Mouse (Mus musculus) lung, postnatal 14 days (tissue): ENCODE measurements around the gene Ephx3.
"Not testable (repeated sequence)": the region's sequence is repeated elsewhere in the genome, so short reads cannot be mapped to it uniquely, and the experiment has no call there.

ENCODE experiments used
- DNase-seq: peaks from one replicate; pipeline ENCODE4 v3.0.0; 2021

The Ephx3 gene

DNA sequence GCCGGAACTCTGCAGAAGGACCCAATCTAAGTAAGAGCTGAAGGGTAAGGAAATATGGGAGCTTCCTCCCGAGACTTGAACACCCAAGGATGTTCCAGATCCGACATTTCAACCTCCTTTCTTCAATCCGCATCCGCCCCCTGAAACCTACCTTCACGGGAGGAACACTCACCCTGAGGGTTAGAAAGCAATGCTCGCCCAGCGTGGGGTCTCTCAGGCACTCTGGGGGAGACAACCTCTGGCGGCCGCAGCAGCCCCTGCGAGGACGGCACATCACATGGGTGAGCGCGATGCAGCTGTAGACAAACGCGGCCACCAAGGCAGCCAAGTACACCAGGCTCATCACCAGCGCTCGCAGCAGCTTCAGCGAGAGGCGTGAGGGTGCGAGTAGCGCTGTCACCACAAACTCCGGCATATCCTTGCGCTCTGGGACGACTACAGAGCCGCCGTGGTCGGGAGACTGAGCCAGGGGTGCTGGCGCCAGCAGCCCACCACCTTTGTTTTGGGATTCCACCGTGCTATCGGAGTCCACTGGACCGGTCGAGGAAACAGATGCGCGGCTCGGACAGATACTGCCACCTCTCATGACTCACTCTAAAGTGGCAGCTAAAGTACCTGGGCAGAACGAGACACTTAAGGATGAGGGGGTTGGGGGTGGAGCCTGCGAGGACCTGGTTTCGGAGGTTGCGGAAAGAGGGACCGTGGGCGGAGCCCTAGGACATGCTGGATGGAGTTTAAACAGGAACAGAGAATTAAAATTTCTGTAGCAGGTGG, at the start of gene Ephx3:
Gene Ephx3 (minus strand): TSS at position 687 of the 774 bp plus-strand sequence.
- peak; percentile 37 for DNase-seq

DNA sequence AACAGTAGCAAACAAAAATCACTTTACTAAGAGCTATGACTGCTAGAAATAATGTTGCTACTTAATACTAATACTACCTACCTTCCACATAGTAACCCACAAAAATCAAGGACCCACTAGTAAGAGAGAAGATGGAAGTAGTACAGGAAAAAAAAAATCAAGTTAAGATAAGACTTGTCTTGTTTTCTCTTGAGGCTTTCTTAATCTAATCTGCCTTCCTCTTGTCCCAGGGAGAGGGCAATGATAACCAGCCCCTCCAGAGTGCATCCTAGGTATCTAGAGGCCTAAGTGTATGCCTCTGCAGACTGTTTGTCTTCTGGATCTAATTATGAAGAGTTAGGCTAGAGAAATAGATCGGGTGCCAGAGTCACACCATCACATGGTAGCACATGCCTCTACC, 49.2 kb upstream of the Ephx3 start:
- no peak for DNase-seq

DNA sequence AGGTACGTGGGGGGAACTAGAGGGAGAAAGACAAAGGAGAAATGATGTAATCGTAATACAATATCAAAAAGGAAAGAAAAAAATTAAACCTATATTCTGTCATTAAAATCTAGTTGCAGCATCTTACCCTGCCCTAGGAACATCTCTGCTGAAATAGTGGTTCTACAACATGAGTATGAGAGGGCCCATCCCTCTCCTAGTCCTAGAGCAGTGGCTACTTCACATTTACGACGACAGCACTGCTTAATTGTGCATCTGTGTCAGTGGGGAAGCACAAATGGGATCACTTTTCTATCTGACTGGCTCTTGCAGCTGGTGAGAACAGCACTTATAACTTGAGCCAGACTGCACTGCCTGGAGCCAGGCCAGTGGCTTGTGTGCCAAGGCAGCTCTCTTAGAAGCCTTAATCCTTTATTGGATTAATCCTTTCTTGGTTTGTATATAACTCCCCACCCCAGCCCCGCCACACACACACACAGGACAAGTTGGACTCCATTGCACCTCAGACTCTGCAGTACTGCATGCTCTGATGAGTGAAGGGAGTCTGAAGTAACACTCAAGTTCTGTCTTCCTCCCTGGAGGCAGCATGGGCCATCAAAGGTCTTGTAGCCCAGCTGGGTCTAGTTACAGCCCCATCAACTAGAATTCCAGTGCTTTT, 46.3 kb upstream of the Ephx3 start:
- DNase-seq = peak; percentile 62

DNA sequence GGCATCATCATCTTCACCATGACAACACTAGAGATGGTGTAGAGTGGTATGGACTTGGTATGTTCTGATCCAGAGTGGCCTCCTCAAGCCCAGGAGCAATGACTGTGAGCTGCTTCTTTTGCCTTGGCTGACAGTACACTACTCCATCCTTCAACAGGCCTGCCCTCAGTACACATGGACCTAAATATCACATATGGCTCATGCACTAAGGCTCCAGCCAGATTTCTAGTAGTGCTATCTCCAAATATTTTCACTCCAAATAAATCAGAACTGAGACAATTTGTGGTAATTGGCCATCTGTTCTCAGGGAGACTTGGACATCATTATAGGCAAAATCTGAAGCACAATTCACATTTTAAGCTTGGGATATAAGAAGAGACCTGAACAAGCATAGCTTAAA, 43.8 kb upstream of the Ephx3 start:
- DNase-seq = no peak

DNA sequence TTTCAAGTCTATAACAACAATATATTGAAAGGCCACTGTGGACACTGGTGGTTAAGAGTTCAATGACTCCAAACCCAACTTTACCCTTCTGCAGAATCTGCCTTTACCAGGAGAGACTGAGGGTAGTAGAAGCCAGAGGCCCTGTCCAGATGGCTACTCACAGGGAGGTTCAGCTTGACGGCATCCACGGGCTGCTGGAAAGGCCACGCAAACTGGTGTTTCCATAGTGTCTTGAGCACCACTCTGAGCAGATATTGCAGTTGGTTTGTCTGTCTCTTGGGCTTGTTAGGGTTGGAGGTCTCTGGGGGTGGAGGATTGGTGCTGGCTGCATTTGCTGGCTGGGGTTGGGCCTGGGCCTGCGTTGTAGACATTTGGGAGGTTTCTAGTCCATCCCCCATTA, 39.9 kb upstream of the Ephx3 start:
- no peak for DNase-seq

DNA sequence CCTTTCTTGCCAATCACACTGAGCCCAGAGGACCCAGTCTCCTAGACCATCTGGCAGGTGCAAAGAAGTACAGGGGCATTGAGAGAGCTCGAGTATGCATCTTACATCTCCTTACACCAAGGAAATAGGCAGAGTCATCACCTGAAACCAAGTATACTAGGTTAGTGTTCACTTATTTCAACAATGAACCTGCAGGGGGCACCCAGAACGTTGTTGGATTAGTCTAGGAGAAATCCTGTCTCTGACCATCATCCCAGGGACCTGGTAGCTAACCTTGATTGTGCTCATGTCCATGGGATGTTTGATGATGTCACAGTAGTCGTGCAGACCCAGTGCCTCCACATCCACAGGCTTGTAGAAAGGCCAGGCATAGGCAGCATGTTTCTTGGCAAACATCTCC, 31.5 kb upstream of the Ephx3 start:
- DNase-seq = no peak

DNA sequence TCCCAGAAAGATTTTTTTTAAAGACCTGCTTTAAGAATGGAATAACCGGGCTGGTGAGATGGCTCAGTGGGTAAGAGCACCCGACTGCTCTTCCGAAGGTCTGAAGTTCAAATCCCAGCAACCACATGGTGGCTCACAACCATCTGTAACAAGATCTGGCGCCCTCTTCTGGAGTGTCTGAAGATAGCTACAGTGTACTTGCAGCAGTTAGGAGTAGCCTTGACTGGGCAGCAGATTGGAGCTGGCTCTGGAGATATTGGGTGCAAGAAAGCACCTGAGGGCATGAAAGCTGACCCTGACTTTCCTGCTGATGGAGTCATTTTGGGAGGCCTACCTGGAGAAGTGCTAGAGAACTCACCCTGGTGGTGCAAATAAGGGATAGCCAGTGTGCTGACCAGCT, 26.2 kb upstream of the Ephx3 start:
- DNase-seq = not testable (repeated sequence)

DNA sequence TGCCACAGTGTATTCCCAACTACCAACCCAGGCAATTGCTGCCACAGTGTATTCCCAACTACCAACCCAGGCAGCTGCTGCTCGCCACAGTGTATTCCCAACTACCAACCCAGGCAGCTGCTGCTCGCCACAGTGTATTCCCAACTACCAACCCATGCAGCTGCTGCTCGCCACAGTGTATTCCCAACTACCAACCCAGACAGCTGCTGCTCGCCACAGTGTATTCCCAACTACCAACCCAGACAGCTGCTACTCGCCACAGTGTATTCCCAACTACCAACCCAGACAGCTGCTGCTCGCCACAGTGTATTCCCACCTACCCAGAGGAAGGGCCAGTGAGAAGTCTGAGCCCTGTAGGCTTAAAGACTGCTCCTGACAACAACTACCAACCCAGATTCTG, 22.2 kb upstream of the Ephx3 start:
- not testable (repeated sequence) for DNase-seq

DNA sequence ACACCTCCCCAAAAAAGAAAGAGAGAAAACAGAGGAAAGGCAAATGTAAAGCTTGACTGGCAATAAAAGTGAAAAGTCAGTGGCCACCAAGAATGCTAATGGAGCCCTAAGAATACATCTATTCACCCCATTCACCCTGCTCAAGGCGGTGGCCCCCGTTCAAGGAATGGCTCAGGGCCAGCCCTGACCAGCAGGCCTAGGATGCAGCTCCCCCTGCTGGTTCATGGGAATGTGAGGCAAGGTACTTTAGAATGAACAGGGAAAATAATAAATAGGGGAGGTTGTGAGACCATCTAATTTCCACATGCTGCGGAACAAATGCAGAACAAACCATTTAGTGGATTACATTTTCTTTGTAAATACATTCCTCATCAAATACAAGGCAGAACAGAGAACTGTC, 20.4 kb upstream of the Ephx3 start:
- peak; percentile 76 for DNase-seq

DNA sequence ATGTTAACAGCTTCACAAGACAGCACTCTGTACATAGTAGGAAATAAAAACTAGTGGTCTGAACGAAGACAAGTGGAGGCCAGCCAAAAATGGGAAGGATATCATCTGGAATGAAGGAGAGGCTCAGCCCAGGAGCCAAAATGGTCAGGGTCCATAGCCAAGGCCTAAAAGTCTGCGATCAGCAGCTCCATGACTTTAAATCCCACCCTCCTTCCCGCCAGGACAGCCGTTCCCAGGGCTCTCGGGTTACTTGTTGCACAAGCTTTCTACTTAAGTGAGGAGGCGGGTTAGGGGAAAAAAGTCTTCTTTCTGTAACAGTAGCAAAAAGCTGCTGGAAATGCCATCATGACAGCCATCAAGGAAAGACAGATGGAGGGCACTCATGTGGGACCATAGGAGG, 19.8 kb upstream of the Ephx3 start:
- DNase-seq = peak; percentile 48

DNA sequence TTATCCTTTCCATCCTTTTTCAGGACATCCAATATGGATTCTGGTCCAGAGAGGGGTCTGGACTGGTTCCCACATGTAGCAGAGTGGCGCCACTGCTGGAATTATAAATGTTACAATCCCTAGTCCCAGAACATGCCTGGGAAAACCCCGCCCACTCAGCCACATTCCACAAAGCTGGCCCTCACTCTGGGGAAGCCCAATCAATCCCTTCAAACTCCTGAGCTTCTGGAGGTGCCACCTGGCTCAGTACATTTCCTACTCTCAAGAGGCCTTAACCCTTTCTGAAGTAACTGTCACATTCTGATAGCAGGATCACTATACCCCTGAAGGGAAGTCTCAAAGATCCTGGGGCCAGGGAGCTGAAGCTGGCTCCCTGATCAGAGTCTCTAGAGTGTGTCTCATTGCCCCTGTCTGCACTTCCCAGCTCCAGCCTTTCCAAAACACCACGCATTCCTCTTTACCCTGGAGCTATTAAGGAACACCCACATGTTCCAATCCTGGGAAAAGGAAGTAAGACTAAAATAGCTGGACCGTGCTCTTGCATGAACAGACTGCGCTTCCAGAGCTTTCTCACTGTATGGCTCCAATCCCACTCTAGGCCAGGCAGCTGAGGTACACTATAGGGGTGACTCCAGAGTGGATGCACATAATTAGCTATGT, 18.4 kb upstream of the Ephx3 start:
- peak; percentile 65 for DNase-seq

DNA sequence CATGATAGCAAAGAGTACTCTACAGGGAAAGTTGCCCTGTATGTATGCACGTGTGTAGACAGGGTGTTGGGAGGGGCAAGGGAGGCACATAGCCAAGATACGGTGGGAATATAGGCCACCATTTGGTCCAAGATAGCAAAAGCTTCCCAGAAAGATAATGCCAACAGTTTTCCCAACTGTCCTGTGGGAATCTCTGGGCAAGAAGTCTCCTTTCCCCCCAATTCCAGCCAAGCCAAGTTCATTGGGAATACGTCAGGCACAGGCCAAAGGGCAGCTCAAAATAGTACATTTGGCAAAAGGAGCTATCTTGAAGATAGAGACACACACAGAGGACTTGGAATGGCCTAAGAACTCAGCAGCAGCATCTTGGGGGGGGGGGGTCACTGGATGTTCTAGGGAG, 16.0 kb upstream of the Ephx3 start:
- DNase-seq = peak; percentile 16

DNA sequence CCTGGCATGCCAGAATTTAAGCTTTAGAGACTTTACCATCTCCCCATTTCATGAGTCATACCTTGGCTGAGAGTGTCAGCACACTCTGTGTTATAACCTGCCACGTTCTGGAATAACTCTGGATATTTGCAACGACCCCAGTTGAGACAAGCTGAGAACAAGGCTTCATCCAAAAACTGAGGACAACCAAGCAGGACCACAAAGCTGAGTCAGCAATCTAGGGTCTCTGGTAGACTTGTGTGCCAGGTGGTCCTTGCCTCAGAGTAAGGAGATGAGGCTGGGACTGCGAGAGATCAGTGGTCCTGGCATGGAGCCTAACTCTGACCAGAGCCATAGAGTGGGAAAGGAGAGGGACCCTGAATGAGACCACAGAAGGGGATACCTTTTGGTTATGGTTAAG, 13.6 kb upstream of the Ephx3 start:
- no peak for DNase-seq

DNA sequence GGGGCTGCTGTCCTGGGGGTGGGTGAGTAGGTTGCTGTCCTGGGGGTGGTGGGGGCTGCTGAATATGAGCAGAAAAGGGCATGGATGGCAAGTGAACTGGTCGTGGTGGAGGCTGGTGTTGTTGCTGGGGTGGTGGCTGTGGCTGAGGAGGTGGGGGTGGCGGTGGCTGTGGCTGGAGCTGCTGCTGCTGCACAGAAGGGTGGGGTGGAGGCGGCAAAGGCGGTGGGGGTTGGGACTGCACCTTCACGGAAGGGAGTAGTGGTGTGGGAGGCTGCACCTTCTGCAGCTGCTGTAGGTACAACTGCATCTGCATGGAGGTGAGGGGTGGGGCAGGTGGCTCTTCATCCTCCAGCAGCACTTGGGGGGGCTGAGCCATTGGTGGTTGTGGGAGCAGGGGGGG, 11.7 kb upstream of the Ephx3 start:
- no peak for DNase-seq

DNA sequence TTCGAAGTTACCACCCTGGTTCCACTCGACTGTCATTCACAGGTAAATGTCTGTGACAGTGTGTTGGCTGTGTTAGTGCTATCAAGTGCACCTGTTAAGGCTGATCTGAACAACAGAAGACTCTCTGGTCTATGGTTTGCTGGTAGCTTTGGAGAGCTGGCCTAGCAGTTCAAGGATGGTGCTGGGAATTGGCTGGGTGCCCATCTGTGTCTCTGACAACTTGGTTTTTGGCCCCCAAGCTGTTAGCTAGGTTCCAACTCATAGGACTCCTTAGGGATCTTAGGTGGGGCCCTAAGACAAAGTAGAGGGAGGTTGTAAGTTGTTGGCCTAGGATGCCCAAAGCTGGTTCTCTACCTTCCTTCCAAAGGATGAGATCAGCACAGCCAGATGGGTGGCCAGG, 10.4 kb upstream of the Ephx3 start:
- no peak for DNase-seq

DNA sequence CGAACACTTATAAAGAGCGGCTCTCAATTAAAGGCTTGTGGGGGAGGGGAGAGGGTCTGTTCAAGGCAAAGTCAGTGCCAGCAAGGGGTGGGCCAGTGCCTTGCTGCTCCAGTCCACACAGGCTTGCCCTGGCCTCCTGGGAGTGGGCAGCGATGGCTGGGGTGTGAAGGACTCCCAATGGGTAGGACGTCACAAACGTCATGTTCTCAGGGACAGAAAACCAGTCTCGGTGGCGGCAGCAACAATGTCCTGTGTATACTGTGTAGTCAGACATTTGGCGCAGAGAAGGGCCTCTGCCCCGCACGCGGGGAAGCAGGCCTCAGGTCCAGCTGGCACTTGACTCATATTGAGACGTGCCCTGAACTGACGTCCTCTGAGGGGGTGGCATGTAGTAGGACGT, 7.8 kb upstream of the Ephx3 start:
- DNase-seq = no peak

DNA sequence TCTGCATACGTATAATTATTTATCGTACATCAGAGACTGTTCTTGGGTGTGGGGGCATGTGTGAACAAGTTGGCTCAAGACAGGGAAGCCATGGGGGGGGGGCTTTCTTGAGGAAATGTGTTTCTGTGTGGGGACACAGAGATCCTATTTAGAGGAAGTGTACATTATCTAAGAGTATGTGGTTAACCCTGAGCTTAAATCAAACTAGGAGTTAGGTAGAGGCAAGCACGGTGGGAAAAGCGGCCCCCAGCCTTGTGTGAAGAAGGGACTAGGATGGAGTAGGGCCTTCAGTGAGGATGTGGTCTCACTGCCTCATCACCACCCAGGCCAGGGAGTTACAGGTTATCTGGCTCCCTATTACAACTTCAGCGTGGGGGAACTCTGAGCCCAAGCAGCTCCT, 6.4 kb upstream of the Ephx3 start:
- no peak for DNase-seq

DNA sequence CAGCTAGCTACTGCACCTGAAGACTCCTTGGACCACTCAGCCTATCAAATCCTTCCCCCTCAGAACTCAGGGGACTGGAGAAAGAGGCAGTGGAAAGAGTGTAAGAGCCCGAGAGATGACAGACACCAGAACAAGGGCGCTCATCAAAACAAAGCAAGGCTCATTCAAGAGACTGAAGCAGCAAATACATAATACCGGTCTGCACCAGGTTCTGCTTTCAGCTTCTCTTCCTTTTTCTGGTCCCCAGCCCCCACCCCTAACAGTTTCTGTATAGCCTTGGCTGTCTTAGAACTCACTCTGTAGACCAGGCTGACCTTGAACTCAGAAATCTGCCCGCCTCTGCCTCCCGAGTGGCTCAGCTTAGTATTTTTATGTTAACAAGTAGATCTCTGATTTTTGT, 3.7 kb upstream of the Ephx3 start:
- no peak for DNase-seq

DNA sequence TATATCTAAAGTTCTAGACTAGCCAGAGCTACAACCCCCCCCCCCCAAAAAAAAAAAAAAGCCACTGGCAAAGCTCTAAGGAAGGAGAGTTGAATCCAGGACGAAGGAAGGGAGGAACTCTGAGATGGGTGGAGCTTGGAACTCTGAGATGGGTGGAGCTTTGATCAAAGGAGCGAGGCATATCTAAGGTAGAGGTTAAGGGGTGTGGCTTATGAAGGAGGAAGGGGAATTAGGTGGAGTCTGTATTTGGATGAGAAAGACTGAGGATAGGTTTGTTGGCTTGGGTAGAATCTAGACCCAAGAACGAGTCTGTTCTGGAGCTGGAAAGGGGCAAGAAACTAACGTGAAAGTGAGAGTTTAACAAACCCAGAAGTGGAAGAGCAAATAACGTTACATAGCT, 501 bp upstream of the Ephx3 start:
- no peak for DNase-seq

DNA sequence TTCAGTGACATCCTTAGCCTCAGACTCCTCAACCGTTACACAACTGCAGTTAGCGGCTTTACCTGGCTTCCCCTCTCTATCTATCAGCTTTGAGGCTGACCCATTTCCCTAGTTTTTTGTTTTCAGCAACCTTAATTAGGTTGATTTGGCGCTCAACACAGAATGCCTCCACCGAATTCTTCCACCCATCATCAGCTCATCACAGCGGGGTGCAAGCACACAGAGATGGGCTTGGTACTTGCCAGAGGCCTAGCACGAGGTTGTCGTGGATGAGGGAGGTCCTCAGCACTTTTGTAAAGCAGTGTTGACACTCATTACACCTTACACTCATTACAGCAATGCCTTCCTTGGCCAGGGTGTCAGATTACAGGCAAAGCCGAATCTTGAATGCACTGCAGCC, 6.3 kb downstream of the Ephx3 start:
- no peak for DNase-seq

DNA sequence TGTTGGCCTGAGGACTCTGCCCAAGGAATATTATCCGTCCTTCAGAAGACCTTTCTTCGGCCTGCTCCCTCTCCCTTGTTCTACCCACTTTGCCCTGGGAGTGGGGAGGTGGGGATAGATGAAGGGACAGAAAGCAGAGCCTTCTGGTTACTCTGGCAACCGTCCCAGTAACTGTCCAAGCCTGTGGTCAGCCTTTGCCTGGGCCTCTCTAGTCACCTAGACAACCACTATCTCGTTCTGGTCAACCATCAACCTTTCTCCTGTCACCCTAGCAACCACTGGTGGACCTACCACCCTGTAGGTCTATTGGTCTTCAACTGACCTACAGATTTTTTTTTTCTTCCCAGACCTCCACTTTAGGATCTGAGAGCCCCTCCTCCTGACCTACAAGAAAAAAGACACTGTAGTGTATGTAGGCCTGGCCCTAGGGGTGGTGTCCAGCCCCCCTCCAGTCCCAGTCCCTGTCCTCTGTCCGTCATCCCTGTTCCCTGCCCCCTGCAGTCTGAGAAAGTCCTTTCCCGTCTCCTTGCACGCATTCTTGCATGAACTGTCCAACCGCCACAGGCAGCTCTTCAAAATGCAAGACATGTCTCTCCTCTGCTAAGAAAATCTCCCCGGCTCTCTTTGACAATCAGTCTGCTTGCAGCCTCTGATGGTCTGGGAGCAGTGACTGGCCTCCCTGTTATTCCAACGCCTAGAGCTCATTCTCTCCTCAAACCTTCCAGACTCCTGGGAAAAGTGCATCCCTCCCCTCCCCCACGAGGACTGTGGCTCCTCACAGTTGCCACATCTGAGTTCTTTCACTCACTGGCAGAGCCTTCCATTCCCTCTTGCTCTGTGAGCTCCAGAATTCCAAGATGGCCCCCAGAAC, 9.5 kb downstream of the Ephx3 start:
- no peak for DNase-seq

DNA sequence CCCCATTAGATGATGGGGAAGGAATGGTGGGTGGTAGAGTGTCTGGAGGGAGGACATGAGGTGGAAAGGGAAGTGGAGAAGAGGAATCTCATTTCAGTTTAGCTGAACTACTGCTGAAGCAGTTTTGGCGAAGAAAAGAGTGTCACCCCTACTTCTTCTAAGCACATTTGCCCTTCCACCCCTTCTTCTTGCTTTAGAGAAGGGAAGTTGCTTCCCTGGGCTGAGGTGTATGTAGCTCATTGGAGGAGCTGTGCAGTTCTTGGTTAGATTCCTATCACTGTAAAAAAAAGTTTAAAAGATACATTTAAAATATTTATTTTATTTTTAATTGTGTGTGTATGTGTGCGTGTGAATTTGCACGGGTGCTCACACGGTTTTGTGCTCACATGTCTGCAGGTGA, 12.4 kb downstream of the Ephx3 start:
- no peak for DNase-seq

DNA sequence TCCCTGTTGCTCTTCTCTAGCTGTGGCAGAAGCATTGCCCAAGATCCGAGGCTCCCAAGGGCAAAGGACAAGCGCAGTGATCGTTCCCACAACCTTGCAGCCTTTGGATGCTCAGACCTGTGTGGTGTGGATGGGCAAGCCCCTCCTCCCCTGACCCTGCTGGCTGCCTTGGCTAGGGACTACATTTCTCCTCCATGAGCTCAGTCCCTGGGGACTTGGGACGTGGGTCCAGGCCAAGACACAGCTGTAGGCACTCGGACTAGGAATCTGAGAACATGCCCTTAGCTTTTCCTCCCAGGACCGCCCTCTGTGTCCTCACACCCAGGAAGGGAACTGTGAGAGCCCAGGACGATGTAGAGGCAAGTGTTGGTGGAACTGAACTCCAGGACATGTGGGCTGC, 16.2 kb downstream of the Ephx3 start:
- peak; percentile 60 for DNase-seq
